Mouse (Mus musculus) left cerebral cortex, adult 11 months (tissue): ENCODE measurements at regions not wholly inside any gene's neighbourhood (a gene's known extent, or its start where the extent isn't known, plus 50 kb on each side); places are given as distances from the start of the nearest gene placed in this dataset.

Source experiments
- DNase-seq: peaks from one replicate; pipeline ENCODE4 v3.0.0; 2022; ENCODE audit warnings: low spot score

DNA sequence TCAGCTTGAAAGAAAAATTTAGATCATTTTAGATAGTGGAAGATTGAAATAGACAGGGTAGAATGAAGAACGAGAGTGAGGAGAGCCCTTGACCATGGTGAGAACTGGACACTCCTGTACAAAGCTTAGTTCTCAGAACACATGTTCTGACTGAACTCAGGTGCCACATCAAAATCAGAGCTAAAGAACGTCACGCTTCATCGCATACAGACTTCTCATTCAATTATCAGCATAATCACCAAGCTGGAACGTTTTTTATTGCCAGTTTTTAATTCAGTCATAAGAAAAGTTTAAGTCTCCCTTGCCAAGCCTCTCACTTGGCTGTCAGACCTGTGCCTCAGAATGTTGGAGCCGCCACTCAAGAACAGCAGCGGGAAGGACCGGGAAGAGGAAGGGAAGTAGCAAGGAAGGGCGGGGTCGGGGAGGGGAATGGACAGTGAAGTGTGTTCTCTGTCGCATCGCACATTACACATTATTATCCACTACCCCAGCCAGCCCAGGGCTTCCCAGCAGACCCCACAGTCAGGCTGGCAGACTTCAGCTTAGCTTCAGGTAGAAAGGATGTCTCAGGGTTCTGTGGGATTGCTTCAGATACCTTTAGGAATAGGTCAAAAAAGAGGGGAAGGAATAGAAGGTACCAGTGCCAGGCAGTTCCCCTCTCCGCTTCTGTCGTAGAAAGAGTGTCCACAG is 140.1 kb upstream of the Smim15 start:
- DNase-seq: no peak

DNA sequence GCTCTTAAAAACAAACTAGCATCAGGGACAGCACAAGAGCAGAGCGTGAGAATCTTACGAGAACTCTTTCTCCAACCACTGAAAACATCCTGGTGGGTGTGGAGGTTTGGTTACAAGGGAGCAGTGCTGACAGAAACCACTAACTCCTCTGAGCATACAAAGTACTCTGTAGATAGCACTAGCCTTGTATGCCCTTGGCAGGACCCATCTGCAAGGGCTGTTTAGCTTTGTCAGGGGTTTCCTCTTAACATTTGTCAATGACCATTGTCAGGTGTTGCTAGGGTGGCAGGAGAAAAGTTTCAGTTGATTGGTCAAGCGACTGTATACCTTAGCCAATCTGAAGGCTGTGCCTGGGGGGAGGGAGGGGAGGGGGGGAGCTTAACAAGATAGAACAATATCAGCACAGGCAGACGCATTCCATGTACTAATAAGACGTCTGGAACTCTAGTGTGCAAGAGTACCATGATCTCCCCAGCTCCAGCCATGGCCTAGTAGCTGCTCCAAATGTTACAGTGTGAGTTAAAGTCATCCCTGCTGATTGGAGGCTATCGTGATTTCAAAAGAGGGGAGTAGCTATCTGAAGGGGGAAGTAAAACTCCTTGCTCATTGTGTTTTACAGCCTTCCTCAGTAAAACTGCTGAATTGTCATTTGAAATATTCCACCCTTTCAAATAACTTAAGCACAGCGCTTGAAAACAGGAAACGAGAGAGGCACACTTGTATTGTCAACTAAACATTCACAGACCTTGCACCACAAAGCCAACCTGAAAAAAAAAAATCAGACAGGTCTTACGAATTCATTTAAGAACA is 140.9 kb upstream of the Smim15 start:
- DNase-seq: no peak

DNA sequence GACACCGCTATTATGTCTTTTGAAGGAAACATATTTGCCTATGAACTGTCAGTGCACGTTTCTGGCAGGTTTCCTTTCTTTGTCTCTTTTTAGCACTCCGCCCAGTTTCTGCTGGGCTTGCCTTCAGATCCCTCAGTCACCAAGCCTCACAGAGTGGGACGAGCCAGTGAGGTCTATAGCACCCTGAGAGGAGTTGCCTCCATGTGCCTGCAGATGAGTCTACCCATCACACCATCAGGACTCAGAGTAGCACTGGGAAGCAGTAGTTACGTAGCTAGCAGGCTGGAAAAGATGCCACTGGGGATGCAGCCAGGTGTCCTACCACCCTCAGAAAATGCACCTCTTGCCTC is 141.5 kb upstream of the Smim15 start:
- DNase-seq: no peak

DNA sequence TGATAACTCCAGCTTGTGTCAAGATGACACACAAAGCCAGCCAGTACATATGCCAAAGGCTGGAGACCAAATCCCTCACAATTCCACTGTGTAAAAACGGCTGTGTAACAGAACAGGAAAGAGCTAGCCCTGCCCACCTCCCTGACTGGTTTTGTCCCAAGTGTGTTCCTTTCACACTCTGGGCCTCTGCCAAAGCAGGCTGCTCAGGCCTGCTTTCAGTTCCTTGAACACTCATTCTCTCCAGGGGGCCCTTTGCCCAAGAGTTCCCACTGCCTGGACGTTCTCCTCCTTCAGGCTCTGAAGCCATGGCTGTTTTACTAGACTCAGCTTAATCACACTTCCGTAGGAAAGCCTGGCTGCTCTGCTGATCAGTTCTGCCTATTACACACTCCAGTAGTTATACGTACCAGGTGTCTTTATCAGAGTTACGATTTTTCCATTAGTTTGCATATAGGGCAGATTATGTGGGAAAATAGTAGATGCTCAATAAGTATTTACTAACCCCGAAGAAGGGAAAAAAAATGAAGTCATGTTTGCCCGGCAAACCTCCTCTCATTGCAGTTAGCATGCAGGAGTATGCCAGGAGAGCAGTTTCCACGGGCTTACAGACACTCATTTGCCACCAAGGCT is 144.5 kb upstream of the Smim15 start:
- no peak for DNase-seq

DNA sequence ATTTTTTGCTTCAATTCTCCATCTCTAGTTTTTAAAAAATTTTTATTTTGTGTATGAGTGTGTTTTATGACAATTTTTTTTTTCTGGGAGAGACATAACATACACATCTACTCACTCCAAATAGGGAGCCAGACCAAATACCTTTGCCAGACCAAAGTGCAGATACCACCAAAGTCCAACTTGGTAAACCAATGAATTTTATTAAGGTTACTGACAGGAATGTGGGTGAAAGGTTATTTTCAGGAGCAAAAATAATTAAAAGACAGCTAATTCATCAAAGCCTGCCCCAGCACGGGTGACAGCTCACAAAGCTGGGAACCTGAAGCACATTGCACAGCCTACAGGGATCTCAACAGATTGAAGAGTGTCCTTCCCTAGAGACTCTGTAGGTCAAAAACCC is 146.6 kb upstream of the Smim15 start:
- no peak for DNase-seq

DNA sequence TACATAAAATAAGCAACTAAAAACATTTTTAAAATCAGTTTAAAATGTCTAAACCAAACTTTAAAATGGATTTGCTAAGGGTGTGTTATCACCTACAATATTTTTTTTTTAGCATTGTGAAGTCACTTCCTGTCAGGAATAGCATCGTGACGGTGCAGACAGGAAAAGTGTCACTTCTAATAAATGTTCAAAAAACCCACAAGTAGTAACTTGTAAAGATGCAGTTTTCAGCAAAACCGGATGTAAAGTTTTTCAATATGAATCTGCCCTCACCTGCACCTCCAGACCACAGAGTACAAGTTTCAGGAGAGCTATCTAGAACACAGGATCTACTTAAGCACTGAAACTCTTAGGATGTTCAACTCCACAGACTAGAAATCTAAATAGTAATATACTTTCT is 147.1 kb upstream of the Smim15 start:
- no peak for DNase-seq

DNA sequence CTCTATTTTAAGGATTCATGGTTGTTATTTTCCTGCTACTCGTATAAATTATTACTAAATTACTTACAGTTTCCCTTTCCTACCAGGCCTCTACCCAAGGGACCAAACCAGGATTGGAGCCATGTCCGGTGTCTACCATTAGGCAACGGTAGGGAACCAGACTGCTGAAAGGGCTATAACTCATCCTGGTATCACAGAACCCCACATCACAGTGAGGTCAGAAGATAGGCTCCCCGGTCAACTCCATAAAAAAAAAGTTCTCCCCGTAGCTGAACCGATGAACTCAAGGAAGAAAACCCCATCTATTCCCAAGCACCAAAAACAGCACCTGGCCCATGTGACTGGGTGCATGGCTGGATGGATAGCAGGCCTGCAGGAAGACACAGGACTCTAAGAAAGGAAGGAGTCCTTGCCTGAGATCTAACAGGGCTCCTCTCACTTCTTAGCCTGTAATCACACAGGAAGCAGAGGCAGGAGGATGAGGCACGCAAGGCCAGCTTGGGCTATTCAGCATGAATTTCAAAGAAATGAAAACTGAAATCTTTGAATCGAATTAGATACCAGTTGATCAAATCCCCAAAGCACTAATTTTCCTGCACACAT is 150.6 kb upstream of the Smim15 start:
- DNase-seq: no peak

DNA sequence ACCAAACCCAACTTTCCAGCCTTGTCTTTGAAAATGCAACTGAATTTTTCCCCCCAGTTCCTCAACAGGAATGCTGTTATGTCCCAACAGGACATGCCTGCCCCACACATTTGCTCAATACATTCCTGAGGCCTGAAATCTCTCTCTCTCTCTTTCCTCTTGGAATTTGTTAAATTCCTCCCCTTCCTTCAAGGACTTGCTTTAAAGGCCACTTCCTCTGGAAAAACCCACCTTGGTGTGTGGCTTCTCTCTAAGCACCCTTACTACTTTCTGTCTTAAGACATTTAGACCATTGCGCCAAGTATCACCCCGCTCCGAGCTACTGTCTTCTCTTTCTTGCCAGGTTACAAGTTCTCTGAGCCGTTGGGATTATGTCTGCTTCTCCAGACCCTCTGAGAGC is 151.2 kb upstream of the Smim15 start:
- no peak for DNase-seq

DNA sequence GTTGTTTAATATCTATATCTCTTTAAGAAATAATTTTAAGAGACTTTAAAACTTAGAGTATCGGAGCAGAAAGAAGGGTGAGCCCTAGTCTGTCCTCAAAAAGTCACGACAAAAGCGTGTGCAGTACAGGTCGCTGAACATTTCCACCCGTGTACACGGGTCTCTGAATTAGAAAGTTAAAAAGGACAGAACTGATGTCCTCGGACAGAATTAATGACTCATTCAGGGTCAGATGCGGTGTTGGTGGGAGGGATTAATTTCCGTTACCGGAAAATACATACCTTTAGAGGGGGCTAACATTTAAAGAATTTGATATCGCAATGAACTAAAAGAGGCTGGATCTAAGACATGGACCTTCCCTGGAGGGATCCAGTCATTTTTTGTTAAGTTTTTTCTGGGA is 152.3 kb upstream of the Smim15 start:
- DNase-seq: no peak

DNA sequence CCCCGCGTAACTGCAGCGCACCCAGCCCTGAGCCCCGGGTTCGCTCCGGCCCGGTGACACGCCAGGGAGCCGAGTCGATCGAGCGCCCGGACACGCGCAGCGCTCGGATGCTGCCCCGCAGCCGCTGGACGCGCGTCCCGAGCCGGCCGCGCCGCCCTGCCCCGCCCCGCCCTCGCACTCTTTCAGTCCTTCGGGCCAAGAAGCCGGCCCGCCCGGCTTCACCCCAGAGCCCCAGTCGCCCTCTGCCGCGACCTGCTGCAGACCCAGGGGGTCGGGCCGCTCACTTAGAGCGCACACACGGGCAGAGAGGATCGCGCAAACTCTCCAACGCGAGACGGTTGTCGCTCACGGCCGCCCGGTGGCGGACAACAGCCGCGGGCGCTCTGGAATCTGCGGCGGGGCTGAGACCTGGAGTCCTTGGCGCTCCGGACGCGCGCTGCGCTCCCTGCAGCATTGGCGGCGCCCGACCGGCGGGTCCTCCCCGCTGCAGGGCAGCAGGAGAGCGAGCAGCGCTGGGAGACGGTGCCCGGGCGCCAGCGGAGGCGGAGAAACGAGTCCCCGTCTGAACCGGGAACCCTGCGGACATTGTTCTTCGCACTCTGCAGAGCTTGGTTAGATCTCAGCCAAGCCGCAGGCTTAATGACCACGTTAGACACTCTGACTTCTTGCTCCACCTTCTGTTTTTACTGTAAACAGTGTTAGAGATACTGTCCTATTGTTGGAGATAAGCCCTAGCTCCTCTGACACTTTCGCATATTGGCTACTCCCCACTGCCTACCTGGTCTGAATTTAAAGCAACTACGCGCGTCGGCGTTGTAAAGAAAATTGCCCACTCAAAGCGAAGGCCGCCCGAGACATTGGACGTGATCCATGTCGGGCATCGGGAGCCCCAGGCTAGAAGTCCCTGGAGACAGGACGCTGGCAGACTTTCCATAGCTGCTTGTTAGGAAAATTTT is 153.1 kb upstream of the Smim15 start:
- peak; percentile 26 for DNase-seq

DNA sequence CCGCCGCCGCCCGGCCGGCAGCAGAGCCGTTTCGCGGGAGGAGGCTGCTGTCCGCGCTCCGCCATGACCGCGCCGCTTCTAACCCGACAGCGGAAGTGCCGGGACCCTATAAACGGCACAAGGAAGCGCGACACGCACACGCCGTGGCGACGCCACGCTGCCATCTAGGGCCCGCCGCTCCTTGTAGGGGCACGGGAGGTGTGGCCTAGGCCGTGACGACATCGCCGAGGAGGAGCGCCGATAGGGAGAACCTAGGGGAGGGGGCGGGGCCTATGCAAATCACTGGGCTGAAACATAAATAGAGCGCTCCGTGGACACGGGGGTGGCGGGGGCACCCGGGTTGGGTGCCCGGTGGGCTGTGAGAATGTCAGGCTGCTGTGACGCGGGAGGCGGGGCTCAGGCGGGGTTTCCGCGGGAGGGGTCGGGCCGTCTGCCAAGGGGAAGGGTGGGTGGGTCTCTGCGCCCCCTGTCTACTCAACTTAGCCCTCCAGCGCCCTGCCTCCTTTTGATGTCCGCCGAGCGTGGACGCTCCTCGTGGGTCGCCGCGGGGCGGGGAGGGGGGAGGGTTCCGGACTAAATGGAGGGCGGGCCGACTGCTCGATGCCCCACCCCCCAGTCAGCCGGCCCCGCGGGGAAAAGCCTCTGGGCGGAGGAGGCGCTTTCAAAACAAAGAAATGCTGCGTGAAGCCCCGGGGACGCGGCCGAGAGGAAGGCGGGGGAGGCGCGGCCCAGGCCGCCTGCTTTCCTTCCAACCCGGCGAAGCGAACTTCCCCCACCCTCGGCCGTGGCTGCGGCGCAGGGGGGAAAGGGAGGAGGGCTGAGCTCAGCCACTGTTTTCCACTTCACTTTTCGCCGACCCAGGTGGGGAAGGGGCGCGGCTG is 154.0 kb upstream of the Smim15 start:
- DNase-seq: peak; percentile 98

DNA sequence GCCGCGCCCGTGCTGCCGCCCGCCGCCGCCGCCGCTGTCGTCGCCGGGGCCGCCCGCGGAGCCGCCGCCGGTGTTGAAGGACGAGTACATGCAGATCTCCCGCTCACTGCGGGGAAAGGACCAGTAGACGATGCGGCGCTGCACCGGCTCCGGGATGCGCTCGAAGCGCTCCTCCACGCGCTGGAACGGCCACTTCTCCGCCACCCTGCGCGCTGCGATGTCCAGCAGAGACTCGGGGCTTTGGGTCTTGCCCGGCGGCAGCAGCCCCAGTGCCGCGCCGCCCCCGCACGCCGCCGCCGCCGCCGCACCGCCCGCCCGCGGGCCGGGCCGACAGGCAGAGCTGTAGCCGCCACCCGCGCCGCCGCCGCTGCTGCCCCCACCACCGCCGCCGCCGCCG is 154.7 kb upstream of the Smim15 start:
- no peak for DNase-seq

DNA sequence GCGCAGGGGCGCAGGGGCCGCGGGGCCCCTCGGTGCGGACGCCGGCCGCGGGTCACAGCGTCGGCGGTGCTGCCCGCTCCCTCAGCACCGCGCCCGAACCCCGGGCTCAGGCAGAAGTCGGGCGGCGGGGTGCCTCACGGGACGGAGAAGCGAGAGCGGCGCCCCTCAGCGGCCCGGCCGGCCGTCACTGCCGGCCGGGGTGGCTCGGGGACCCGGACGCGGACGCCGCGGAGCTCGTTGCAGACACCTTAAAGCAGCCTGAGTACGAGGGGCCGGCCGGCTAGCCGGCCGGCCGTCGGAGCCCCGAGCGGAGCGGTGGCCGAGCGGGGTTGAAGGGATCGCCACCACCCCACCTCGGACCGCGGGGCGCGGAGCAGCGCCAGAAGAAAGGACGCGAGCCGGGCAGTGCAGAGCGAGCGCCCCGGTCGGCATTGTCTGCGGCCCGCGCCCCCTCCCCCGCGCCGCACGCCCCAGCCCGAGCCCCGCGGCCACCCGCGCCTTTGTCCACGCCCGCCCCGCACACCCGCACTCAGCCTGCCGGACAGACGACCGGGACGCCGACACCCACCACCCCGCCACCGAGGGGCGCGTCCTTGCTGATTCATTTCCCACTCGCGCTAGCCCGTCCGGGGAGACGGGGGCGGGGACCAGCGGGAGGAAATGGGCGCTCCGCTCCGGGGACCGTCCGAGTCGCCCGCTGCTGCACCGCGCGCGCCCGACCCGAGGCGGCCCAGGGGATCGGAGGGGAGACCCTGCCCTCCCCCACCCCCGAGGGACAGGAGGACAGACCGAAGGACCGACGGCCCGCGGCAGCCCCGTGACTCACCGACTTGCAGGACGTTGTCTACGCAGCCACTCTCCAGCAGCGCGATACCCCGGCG is 155.4 kb upstream of the Smim15 start:
- DNase-seq: no peak

DNA sequence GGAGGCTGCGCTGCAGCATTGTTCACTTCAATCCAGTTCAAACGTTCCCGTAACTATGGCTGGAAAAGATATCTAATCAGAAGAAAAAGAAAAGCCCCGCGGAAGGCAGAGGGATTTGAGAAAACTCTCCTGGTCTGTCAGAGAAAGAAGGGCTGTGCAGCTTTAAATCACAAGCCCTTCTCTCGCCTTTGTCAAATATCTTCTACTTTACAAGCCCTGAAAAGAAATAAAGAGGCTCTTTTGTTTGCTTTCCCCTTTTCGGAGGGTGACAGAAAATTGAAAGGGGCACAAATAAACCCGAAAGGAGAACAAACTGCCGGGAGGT is 156.1 kb upstream of the Smim15 start:
- DNase-seq: no peak

DNA sequence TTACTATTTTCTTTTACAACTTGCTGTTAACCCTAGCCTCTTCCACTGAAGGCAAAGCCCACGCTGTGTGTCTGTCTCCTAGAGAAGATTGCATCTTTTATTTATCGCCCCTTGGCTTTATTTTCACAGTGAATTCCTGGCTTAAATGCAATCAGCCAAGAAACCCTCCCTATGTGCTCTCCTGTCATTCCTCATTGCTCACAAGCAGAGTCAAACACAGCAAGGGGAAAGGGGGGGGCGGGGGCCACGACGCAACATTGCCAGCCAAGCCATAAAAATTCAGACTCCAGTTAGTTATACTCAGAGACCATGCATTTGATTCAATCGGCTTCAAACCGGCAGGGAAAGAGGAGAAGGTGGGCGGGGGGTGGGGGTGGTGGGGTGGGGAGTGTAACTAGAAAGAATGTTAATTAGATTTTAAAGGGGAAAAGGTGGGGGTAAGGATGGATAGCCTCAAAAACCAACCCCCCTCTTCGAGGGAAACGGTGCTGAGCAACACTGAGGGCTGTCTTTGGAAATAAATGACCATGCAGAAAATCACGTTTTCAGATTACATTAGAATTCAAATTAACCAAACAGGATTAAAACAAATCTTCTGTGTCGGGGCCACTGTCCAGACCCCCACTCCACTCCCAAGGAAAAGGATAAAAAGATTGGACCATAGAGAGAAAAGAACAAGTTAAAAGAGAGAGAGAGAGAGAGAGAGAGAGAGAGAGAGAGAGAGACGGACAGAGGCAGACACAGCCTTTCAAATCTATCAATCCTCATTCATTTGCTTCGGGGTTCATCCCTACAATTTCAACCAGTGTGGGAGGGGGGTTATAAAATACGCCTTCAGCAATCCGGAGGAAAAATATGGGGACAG is 156.6 kb upstream of the Smim15 start:
- DNase-seq: no peak

DNA sequence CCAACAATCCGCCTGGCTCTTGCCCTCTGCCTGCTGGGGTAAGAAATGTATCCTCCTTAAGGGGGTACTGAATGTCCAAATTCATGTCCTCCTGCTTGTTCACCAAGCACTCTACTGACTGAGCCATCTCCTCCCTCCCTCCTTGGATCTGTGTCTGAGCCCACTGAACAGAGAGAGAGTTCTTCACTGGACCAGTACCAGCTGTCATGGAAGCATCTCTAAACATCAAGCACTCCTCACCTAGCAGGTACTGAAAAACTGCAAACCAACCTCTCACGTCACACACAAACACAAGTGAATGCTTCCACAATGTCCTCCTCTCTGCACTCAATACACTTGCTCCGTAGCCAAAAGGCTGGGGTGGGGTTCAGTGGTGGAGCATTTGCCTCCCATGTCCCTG is 159.4 kb upstream of the Smim15 start:
- DNase-seq: no peak

DNA sequence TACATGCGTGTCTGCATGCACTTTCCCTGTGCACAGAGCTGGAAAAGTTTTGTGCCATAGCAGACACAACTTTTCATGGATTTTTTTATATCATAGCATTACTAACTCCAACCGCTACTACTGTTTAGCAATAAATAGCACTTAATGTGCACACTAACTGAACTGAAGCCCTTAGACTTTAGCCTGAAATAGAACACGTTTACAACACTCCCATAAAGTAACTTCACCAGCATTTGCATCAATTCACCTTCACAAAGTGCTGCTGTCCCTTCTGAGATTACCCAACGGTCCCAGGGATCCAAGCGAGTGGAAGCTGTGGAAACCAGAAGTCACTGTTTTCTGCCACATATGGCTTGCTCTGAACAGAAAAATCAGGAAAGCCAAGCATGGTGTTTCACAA is 161.9 kb upstream of the Smim15 start:
- DNase-seq: no peak

DNA sequence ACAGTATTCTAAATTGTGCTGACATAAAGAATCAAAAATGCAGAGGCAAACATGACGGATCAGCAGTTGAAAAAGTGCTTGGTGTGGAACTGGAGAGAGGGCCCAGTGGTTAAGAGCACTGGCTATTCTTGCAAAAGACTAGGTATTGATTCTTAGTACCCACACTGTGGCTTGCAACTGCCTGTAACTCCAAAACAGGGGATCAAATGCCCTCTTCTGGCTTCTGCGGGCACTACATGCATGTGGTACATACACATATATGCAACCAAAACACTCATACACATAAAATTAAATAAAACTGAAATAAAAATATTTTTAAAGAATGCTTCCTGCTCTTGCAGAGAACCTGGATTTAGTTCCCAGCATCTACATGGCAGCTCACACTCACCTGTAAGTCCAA is 163.7 kb upstream of the Smim15 start:
- DNase-seq: no peak

DNA sequence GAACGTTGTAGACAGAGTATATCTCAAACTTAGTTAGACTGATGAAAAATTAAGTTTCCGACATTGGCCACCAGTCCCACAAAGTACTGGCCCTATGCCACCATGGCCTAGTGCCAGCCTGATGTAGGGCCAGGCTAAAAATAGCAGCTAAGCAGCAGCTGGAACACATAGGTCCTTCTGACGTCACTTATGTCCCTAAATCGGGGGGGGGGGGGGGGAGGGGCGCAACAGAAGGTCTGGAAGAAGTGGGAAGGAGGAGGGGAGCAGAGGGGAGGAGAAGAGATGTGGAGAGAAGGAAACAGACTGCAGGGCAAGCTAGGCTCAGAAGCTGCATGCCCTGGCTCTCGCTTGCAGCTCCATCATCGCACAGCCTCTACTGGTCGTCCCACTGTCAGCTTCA is 164.7 kb upstream of the Smim15 start:
- DNase-seq: no peak
